Mouse (Mus musculus): Measurements from ENCODE around the gene Yipf7. TPM values are rescaled to one million over a fixed set of nuclear protein-coding genes. Genes with fewer than 3 reads are reported as not detected.
A peak's percentile ranks its signal among the peaks of the same experiment; 100 is the strongest.

Yipf7 gene
- polyA plus RNA-seq, 1 experiment from 2014 or later, result not detected

- Histone ChIP-seq H3K36me3 (ENCODE audit: control insufficient read depth, insufficient read depth) (no peaks in the 10 kb centered on the region), H3K9ac (replicated peaks; ENCODE audit: low read depth, low read length) (no peak overlapping the region), H3K4me3 (replicated peaks; ENCODE audit: low read length) (no peak overlapping the region), H3K4me2 (ENCODE audit: low read length) (no peak overlapping the region), H3K27ac (ENCODE audit: low read length) (no peak overlapping the region), H3K27me3 (replicated peaks; ENCODE audit: control insufficient read depth, insufficient read depth, low read length) (no peaks in the 10 kb centered on the region), H3K4me1 (replicated peaks; ENCODE audit: control insufficient read depth, insufficient read depth, low read length) (no peaks in the 10 kb centered on the region), H3K9me3 (ENCODE audit: control insufficient read depth, low read length) (no peaks in the 10 kb centered on the region)
- 84% methylated on average over 4 of the region's 4 CpGs for WGBS
- no peak for ATAC-seq
Measured at GRCm38 (mm10) chr5:69512203-69512602, 30.2 kb downstream of the Yipf7 start.

GRCm38 (mm10) chr5:69511631-69512030, 30.8 kb downstream of the Yipf7 start:
- H3K36me3 ChIP-seq (ENCODE audit: control insufficient read depth, insufficient read depth), result no peaks in the 10 kb centered on the region

GRCm38 (mm10) chr5:69507045-69507444, 35.4 kb downstream of the Yipf7 start:
- no peak overlapping the region for H3K4me3 ChIP-seq (replicated peaks; ENCODE audit: low read length)
- H3K9ac ChIP-seq (replicated peaks; ENCODE audit: low read depth, low read length), result no peak overlapping the region
- H3K27ac ChIP-seq (ENCODE audit: low read length), result no peak overlapping the region
- ATAC-seq, result peak; percentile 76
- no peaks in the 10 kb centered on the region for H3K27me3 ChIP-seq (replicated peaks; ENCODE audit: control insufficient read depth, insufficient read depth, low read length)
- H3K36me3 ChIP-seq (ENCODE audit: control insufficient read depth, insufficient read depth), result no peaks in the 10 kb centered on the region
- H3K4me1 ChIP-seq (replicated peaks; ENCODE audit: control insufficient read depth, insufficient read depth, low read length), result no peaks in the 10 kb centered on the region
- 72% methylated on average over 3 of the region's 3 CpGs for WGBS
- no peaks in the 10 kb centered on the region for H3K9me3 ChIP-seq (ENCODE audit: control insufficient read depth, low read length)
- H3K4me2 ChIP-seq (ENCODE audit: low read length), result no peak overlapping the region

More at GRCm38 (mm10) chr5:69511631-69512030, 30.8 kb downstream of the Yipf7 start:
- Histone ChIP-seq H3K4me2 (ENCODE audit: low read length) (no peak overlapping the region), H3K4me1 (replicated peaks; ENCODE audit: control insufficient read depth, insufficient read depth, low read length) (no peaks in the 10 kb centered on the region), H3K9me3 (ENCODE audit: control insufficient read depth, low read length) (no peaks in the 10 kb centered on the region), H3K27me3 (replicated peaks; ENCODE audit: control insufficient read depth, insufficient read depth, low read length) (no peaks in the 10 kb centered on the region), H3K27ac (ENCODE audit: low read length) (no peak overlapping the region), H3K9ac (replicated peaks; ENCODE audit: low read depth, low read length) (no peak overlapping the region), H3K4me3 (replicated peaks; ENCODE audit: low read length) (no peak overlapping the region)
- no peak for ATAC-seq
- WGBS, result 49% methylated on average over 3 of the region's 3 CpGs

GRCm38 (mm10) chr5:69489046-69489445, 53.4 kb downstream of the Yipf7 start:
- no peaks in the 10 kb centered on the region for H3K4me1 ChIP-seq (replicated peaks; ENCODE audit: control insufficient read depth, insufficient read depth, low read length)
- H3K4me2 ChIP-seq (ENCODE audit: low read length), result no peak overlapping the region
- H3K27ac ChIP-seq (ENCODE audit: low read length), result no peak overlapping the region
- H3K4me3 ChIP-seq (replicated peaks; ENCODE audit: low read length), result no peak overlapping the region
- no peaks in the 10 kb centered on the region for H3K9me3 ChIP-seq (ENCODE audit: control insufficient read depth, low read length)
- no peak overlapping the region for H3K9ac ChIP-seq (replicated peaks; ENCODE audit: low read depth, low read length)
- H3K36me3 ChIP-seq (ENCODE audit: control insufficient read depth, insufficient read depth), result no peaks in the 10 kb centered on the region
- no peaks in the 10 kb centered on the region for H3K27me3 ChIP-seq (replicated peaks; ENCODE audit: control insufficient read depth, insufficient read depth, low read length)
- no peak for ATAC-seq

- Histone ChIP-seq H3K9ac (replicated peaks; ENCODE audit: low read depth, low read length) (no peak overlapping the region), H3K27ac (ENCODE audit: low read length) (no peak overlapping the region), H3K9me3 (ENCODE audit: control insufficient read depth, low read length) (no peaks in the 10 kb centered on the region), H3K4me3 (replicated peaks; ENCODE audit: low read length) (no peak overlapping the region), H3K4me2 (ENCODE audit: low read length) (no peak overlapping the region), H3K27me3 (replicated peaks; ENCODE audit: control insufficient read depth, insufficient read depth, low read length) (no peaks in the 10 kb centered on the region), H3K36me3 (ENCODE audit: control insufficient read depth, insufficient read depth) (no peaks in the 10 kb centered on the region), H3K4me1 (replicated peaks; ENCODE audit: control insufficient read depth, insufficient read depth, low read length) (no peaks in the 10 kb centered on the region)
- no peak for ATAC-seq
- 43% methylated on average over 1 of the region's 1 CpGs for WGBS
Measured at GRCm38 (mm10) chr5:69467520-69467919, 74.9 kb downstream of the Yipf7 start.

Other genes starting within 250 kb of the Yipf7 start
- gene Kctd8, start 201.0 kb downstream of the Yipf7 start, polyA plus RNA-seq (2015; fragmentation: Nextera tagmentation; extraction: Ambion mirVana), result 6.3 and 9.8 TPM in 2 replicates
- gene Guf1, start 14.3 kb upstream of the Yipf7 start, polyA plus RNA-seq (2015; fragmentation: Nextera tagmentation; extraction: Ambion mirVana), result 40.6 and 53.9 TPM in 2 replicates
- 31.5 and 40.1 TPM in 2 replicates for gene Gnpda2, start 49.7 kb upstream of the Yipf7 start, polyA plus RNA-seq (2015; fragmentation: Nextera tagmentation; extraction: Ambion mirVana)